Mouse (Mus musculus) megakaryocyte, embryonic 14.5 days (primary cell): ENCODE results near the gene Ahnak2.

ENCODE experiments used
- FLI1 ChIP-seq: IDR thresholded peaks from 2 replicates; pipeline ENCODE4 v1.6.1; 2012; ENCODE audit warnings: low read length, inconsistent platforms, mixed read lengths
- GATA1 ChIP-seq: IDR thresholded peaks from 3 replicates; pipeline ENCODE4 v1.6.1; 2012; ENCODE audit warnings: mixed read lengths, low read length, inconsistent platforms, borderline replicate concordance

DNA sequence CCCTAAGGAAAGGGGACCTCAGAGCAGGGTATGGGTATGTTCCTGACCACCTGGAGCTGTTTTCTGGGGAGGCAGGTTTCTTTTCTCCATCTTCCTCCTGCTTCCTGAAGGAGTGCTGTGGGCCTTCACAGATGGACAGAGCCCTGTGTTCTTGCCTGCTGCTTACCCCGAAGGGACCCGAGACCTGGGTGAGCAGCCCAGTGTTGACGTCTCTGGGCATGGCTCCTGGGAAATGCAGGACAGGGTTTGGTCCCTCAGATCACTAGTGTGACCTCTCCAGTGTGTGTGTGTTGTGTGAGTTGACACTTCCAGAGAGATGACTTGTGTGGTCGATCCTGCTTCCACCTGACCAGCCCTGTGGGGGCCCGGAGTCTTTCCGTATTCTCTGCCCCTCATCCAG is 79.0 kb downstream of the Ahnak2 start:
- TF ChIP-seq GATA1 (no peak), FLI1 (no peak)
